Mouse (Mus musculus) olfactory bulb, adult 2 months (tissue): Measurements from ENCODE around the gene Atg10. TPM values are rescaled to one million over a fixed set of nuclear protein-coding genes. Genes with fewer than 3 reads are reported as not detected.
"Not testable (repeated sequence)": the region's sequence is repeated elsewhere in the genome, so short reads cannot be mapped to it uniquely, and the experiment has no call there.

Experiments
- H3K27ac ChIP-seq: fragments of 200-500 bp; 2 replicates; pipeline ENCODE4 v1.5.1; 2012; ENCODE audit warnings: low read depth, low read length; ENCODE audit not compliant: insufficient read depth
- H3K4me1 ChIP-seq: fragments of 200-500 bp; 2 replicates; pipeline ENCODE4 v1.6.1; 2012; ENCODE audit warnings: low read length; ENCODE audit not compliant: control insufficient read depth, insufficient read depth
- H3K4me3 ChIP-seq: fragments of 200-500 bp; 2 replicates; pipeline ENCODE4 v1.5.1; 2012; ENCODE audit warnings: mild to moderate bottlenecking, low read depth, low read length, moderate library complexity; ENCODE audit not compliant: insufficient read depth
- CTCF ChIP-seq: fragments of 200-500 bp; IDR thresholded peaks from 2 replicates; pipeline ENCODE4 v1.5.1; 2012; ENCODE audit warnings: low read depth, mild to moderate bottlenecking, low read length, moderate library complexity; ENCODE audit not compliant: insufficient read depth
- POLR2A ChIP-seq: fragments of 200-500 bp; IDR thresholded peaks from 2 replicates; pipeline ENCODE4 v1.6.1; 2012; ENCODE audit warnings: mild to moderate bottlenecking, low read depth, low read length, moderate library complexity; ENCODE audit not compliant: insufficient read depth
- WGBS: fragments of 180-500 bp; shearing (Covaris S2); methylation state at CpG from one replicate; pipeline ENCODE4 v1.1.7; 2018; 5-methylcytosine and 5-hydroxymethylcytosine counted together
- polyA plus RNA-seq: library from polyadenylated mRNA; stranded (reverse); fragments of >200 nt; gene quantifications from 2 replicates; pipeline ENCODE4 v1.2.4, GENCODE M21; 2012; ENCODE audit warnings: low replicate concordance; ENCODE audit not compliant: missing spikeins, insufficient read depth, insufficient read length

The Atg10 gene
- polyA plus RNA-seq, 1 experiment, result not detected

DNA sequence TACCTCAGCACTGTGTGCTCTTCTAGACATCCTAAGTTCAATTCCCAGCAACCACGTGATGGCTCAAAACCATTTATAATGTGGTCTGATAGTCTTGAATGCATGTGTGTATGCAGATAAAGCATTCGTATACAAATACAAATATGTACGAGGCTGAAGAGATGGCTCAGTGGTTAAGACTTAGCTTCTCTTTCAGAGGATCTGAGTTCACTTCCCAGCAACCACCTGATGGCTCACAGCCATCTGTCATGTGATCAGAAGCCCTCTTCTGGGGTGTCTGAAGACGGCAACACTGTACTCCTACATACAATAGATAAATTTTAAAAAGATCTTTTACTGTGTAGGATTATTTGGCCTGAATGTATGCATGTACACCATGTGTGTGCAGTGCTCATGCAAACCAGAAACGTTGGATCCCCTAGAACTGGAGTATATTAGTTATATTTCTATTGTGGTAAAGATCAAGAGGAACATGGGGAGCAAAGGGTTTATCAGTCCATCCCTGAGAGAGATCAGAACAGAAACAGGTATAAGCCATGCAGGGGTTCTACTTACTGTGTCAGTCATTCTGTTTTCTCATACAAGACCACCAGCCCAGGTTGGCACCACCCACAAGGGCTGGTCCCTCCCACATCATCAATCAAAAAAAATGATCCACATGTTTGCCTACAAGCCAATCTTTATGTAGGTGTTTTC, 296.7 kb downstream of the Atg10 start:
- H3K4me1 ChIP-seq, result 0 out of 2 replicates have a peak, but pooled peaks cover 4% of the 10 kb centered on the region
- 59% methylated on average over 5 of the region's 5 CpGs for WGBS
- no peak overlapping the region for H3K4me3 ChIP-seq
- no peak overlapping the region for H3K27ac ChIP-seq
- TF ChIP-seq CTCF (no peak), POLR2A (no peak)

DNA sequence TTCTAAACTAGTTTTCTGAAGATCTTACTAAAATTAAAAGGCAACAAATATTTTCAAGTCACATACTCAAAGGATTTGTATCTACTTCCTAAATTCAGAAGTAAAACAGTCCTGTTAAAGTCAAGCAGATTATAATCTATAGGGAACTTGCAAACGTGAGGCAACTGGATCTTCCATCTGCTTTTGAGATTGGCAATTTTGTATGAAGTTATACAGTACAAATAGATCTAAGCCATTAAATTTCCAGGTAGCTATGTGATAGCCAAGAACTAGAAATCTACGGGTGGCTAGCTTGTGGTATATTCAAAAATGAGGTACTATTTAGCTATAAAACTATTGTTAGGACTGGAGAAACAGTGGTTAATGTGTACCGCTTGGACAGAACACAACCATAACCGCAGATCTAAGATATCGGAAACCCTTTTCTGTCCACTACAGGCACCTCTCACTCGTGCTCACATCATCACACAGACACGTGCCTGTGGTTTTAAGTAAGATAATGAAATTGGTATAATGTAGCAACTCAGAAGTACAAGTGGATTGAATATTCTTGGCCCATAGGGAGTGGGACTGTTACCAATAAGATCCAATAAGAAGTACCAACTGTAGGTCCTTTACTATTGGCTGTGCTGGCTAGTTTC, 297.5 kb downstream of the Atg10 start:
- no peak for TF ChIP-seq POLR2A
- no peak for TF ChIP-seq CTCF
- Histone ChIP-seq H3K4me1 (0 out of 2 replicates have a peak, but pooled peaks cover 4% of the 10 kb centered on the region), H3K4me3 (no peak overlapping the region), H3K27ac (no peak overlapping the region)
- 78% methylated on average over 7 of the region's 7 CpGs for WGBS

DNA sequence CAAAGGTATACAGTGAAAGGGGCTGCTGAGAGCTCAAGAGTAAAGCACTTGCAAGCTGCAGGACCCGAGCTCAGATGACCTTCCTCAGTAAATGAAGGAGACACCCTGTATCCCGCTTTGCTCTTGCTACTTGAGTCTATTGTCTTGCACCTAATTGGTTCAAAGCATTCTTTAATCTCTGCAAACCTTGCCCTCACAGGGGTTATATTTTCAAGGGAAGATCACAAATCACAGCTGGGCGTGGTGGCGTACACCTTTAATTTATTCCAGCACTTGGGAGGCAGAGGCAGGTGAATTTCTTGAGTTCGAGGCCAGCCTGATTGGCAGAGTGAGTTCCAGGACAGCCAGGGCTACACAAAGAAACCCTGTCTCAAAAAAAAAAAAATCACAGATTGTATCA, 298.6 kb downstream of the Atg10 start:
- no peaks in the 10 kb centered on the region for H3K4me1 ChIP-seq
- TF ChIP-seq CTCF (no peak), POLR2A (no peak)
- 84% methylated on average over 5 of the region's 5 CpGs for WGBS

DNA sequence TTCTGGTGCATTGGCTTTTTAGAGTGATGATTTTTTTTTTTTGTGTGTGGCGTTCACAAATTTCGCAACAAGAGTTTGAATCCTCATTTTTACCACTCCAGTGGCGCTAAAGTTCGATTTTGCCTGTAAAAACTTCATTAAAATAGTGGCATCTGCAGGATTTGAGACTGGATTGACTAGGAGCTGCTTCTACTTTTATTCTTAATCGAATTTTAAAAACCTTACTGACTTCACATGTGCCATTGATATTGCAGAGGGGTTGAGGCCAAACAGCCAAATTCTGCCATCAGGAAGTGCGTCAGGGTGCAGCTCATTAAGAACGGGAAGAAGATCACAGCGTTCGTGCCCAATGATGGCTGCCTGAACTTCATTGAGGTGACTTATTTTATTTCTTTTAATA, 299.7 kb downstream of the Atg10 start:
- Histone ChIP-seq H3K4me3 (no peak overlapping the region), H3K4me1 (no peaks in the 10 kb centered on the region), H3K27ac (no peak overlapping the region)
- 43% methylated on average over 9 of the region's 9 CpGs for WGBS
- no peak for TF ChIP-seq CTCF
- TF ChIP-seq POLR2A, result no peak

More for the DNA sequence above, 298.6 kb downstream of the Atg10 start:
- Histone ChIP-seq H3K27ac (no peak overlapping the region), H3K4me3 (no peak overlapping the region)

DNA sequence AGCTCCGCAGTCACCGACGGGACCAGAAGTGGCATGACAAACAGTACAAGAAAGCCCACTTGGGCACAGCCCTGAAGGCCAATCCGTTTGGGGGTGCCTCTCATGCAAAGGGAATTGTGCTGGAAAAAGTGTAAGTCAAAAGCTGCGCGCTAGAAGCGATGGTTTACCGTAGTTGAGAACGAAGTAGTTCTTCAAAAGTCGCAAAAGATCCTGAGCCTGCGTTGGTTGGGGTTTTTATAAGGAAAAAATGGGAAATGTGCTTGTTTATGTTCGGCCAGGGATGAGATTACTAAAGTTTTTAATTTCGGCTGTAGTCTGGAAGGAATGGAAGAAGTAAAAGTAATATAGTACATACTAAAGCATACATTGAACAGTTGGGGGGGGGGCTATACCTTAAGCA, 300.2 kb downstream of the Atg10 start:
- H3K4me3 ChIP-seq, result peak overlapping the region; percentile 69
- 1% methylated on average over 13 of the region's 13 CpGs for WGBS
- not testable (repeated sequence) for H3K27ac ChIP-seq, H3K4me1 ChIP-seq

DNA sequence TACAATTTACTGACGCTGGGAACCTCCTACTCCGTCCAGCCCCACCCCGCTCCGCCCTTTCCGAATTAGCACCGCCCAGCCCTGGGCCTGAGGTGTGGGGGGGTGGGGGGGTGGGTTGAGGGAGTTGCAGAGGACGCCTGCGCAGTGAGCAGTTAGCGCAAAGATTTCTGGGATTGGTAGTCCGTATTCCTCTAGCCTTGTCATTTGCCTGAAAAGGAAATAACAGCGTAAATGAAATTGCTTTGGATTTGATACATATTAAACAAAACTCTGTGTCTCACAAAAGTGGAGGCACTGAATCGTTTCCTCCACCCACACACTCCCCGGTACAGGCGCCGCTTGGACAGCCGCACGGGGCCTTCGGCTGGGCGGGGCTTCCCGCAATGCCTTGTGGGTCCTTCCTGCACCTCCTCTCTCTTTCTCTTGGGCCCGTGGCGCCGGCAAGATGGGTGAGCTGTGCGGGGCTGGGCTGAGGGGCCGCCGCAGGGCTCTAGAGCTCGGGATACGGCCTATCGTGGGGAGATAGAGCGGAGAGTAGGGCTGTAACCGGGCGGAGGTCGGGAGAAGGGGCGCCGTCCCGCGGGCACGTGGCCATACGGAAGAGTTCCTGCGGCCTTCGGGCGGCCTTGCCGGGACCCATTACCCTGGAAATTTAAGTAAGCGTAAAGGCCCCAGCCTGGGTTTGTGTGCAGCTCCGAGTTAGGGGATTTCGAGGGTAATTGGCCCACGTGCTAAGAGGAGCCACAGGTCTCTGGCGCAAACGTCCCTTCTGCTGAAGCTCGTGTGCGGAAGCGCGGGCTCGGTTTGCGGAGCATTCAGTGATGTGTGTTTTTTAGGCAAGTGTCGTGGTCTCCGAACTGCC, 300.8 kb downstream of the Atg10 start, which contains the start of gene Rps23:
Gene Rps23, plus strand, starts transcription at position 208 of the 862 bp plus-strand sequence.
- Histone ChIP-seq H3K4me1 (no peaks in the 10 kb centered on the region), H3K4me3 (peak within 1 kb of the TSS; percentile 69), H3K27ac (peak within 1 kb of the TSS; percentile 87)
- TF ChIP-seq CTCF, result no peak
- peak; percentile 87 for TF ChIP-seq POLR2A
- WGBS, result under 1% methylated on average over 57 of the region's 57 CpGs

DNA sequence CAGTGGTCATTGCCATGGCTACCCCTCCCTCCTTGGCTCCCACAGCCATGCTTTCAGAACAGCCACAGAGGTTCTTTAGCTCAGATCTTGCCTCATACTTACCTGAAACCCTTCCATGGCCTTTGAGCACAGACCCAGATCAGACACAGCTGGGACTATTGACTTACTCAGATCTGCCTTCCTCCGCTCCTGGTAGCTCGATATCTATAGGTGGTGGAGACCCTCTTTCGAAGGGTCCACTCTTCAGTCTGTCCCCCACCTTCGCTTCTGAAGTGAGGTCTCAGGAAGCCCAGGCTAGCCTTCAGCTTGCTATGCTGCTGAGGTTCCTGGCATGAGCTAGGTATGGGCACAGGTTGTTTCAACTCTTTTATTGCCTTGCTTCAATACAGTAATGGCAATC, 309.0 kb downstream of the Atg10 start:
- no peak for TF ChIP-seq POLR2A
- TF ChIP-seq CTCF, result no peak
- Histone ChIP-seq H3K4me3 (no peak overlapping the region), H3K27ac (no peak overlapping the region), H3K4me1 (peaks cover 3% of the 10 kb centered on the region)
- WGBS, result 98% methylated on average over 4 of the region's 4 CpGs

DNA sequence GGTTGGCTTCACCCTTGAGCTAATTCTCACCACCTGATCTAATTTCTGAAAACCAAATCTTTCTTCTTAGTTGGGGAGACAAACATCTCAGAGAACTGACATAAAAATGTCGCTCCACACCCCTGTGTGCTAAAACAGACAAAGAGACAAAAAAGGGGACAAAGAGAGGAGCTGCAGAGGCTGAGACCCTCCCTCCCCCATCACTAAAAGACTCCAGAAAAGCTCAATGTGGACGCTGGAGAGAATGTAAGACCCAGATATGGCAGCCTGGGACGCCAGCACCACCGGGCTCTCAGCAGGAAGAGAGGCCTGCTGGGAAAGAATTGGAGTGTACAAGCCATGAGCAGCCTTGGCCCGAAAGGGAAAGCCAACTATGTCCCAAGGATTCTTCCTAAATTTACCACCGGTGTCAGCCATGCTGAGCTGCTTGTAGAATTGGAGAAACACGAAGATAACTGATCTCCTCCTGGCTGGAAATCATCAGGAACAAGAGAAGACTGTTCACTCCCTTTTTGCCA, 310.0 kb downstream of the Atg10 start:
- Histone ChIP-seq H3K4me3 (no peak overlapping the region), H3K27ac (peak overlapping the region; percentile 85), H3K4me1 (peaks cover 3% of the 10 kb centered on the region)
- TF ChIP-seq POLR2A (no peak), CTCF (no peak)
- WGBS, result 25% methylated on average over 7 of the region's 7 CpGs

DNA sequence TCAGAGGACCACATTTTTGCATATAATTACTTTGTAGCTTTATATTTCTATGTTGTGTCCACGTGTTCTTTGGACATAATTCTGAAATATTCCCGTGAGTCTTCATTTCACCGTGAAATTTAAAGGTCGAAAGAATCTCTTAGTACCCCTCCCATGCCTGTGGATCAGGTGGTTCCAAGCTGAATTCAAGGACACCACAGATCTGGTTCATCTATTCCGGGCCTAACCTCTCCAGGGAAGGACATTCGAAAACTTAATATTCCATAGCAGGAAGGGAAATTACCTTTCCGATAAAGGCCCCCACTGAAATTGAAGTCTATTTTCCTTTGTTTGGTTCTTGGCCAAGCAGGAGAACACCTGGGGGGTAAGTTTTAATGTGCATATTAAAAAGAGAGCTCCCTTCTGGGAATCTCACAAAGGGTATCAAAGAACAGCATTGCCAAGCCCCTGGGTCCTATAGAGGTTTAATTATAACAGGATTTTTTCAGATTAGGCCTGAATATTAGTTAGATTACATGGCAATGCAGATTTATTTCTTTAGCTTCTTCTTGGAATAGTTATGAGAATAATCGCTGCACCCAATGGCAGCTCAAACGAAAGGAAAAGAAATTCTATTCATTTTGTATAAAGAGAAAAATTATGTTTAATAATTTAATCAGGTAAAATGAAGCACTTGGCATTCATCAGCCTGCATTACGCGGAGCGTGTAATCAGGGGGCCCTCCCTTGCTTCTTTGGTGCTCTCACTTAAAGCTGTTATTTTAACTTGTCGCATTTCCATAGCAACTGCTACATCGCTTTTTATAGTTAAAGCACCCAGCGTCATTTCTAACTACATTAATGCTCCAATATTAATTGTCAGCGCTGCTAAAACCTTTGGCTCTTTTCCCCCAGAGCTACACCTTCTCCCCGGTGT, 310.8 kb downstream of the Atg10 start:
- WGBS, result 41% methylated on average over 17 of the region's 17 CpGs
- TF ChIP-seq CTCF (no peak), POLR2A (no peak)
- H3K27ac ChIP-seq, result peak overlapping the region; percentile 85
- H3K4me3 ChIP-seq, result no peak overlapping the region
- H3K4me1 ChIP-seq, result peaks cover 3% of the 10 kb centered on the region
